Mouse (Mus musculus) cerebellum, adult 11-12 months (tissue): ENCODE measurements at regions not wholly inside any gene's neighbourhood (a gene's known extent, or its start where the extent isn't known, plus 50 kb on each side); places are given as distances from the start of the nearest gene placed in this dataset.
"Not testable (repeated sequence)": the region's sequence is repeated elsewhere in the genome, so short reads cannot be mapped to it uniquely, and the experiment has no call there.

Source experiments
- DNase-seq: peaks from one replicate; pipeline ENCODE4 v3.0.0; 2022

DNA sequence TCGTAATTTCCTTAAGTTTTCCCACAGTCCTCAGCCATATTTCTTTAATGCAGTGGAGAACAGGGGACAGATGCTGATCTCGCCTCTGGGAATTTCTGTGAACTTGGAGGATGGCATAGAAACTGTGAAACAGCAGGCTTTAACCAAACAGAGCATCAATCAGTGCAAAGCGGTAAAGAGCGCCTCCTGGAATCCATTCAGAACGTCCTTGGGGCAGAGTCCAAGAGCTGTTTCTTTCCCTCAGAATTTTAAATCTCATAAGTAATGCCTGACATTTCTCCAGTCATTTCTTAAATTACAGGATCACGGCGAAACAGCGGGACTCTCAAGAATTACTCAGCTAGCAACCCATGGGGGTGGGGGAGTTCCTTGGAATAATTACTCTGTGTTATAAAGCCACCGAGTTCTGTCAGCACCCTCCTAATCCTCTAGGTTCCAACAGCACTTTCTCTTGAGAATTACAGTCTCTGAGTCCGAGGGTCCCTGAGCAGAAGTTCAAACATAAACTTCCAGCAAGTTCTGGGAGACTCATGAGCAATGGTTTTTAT is 105.2 kb upstream of the Rhobtb1 start:
- no peak for DNase-seq

- DNase-seq: no peak
Observed at GRCm38 (mm10) chr10:69078008-69078407, 73.2 kb upstream of the Rhobtb1 start.

GRCm38 (mm10) chr10:69086184-69086583 is 65.0 kb upstream of the Rhobtb1 start:
- DNase-seq: no peak

DNA sequence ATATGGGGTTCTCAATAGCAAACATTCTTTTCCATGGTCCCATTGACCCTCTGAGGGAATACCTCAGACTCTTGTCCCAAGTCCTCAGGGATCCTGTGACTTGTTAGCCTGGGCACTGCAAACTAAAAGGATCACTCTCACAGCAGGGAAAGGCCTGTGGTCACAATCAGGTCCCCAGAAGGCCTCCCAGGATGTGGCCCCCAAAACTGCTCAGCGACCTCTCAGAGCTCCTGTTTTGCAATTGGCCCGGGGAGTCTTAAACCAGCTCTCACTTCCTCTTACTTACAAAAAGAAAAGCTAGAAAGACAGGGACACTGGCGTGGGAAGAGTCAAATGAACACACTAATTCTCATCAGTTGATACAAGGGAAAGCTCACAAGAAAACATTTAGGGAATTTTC is 59.4 kb upstream of the Rhobtb1 start:
- DNase-seq: no peak

DNA sequence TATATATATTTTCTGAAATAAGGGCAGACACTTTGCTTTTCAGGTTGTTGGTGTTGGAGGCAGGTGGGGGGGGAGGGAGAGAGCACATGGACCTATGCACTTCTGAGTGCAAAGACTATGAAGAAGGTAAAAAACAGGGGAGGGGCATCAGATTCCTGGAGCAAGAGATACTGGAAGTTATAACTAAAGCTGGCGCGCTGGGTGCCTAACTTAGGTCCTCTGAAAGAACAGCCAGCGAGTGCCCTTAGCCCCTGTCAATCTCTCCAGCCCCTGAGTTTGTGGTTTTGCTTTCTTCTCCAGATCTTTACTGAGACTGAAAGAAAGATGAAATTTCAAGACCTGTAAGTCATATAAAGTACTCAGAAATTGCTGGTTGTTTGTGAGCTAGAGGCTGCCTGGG is 51.2 kb upstream of the Rhobtb1 start:
- no peak for DNase-seq

- not testable (repeated sequence) for DNase-seq
Observed at GRCm38 (mm10) chr10:69100742-69101141, 50.5 kb upstream of the Rhobtb1 start.
